Mouse (Mus musculus) midbrain, embryonic 12.5 days (tissue): ENCODE measurements around the gene Zdhhc6. TPM values are rescaled to one million over a fixed set of nuclear protein-coding genes. Genes with fewer than 3 reads are reported as not detected.

Experiments
- ATAC-seq: fragments of 200-750 bp; cut with Nextera tagmentation; 2 replicates; pipeline ENCODE4 v1.8.0; 2017; ENCODE audit warnings: low read depth, moderate TSS enrichment, moderate library complexity; ENCODE audit not compliant: low FRiP score
- H3K27ac ChIP-seq: fragments of 300-500 bp; sonication (generic); replicated peaks from 2 replicates; pipeline ENCODE4 v1.5.1; 2016; ENCODE audit warnings: mild to moderate bottlenecking
- H3K27me3 ChIP-seq: fragments of 300-500 bp; sonication (generic); 2 replicates; pipeline ENCODE4 v1.6.1; 2016; ENCODE audit warnings: mild to moderate bottlenecking
- H3K36me3 ChIP-seq: fragments of 300-500 bp; sonication (generic); 2 replicates; pipeline ENCODE4 v1.6.1; 2016
- H3K4me1 ChIP-seq: fragments of 300-500 bp; sonication (generic); 2 replicates; pipeline ENCODE4 v1.6.1; 2016
- H3K4me2 ChIP-seq: fragments of 300-500 bp; sonication (generic); replicated peaks from 2 replicates; pipeline ENCODE4 v1.6.1; 2016; ENCODE audit warnings: mild to moderate bottlenecking, moderate library complexity
- H3K4me3 ChIP-seq: fragments of 300-500 bp; sonication (generic); 2 replicates; pipeline ENCODE4 v1.5.1; 2016; ENCODE audit warnings: mild to moderate bottlenecking
- H3K9ac ChIP-seq: fragments of 300-500 bp; sonication (generic); replicated peaks from 2 replicates; pipeline ENCODE4 v1.6.1; 2016; ENCODE audit warnings: mild to moderate bottlenecking, moderate library complexity
- H3K9me3 ChIP-seq: fragments of 300-500 bp; sonication (generic); 2 replicates; pipeline ENCODE4 v1.6.1; 2016; ENCODE audit warnings: mild to moderate bottlenecking
- WGBS: fragments of 180-500 bp; shearing (Covaris S2); methylation state at CpG from one replicate; pipeline ENCODE4 v1.1.7; 2016; 5-methylcytosine and 5-hydroxymethylcytosine counted together
- polyA plus RNA-seq: library from polyadenylated mRNA; unstranded; fragments of >200 nt; fragmentation: Nextera tagmentation; extraction: Ambion mirVana; gene quantifications from 2 replicates; pipeline ENCODE4 v1.2.1, GENCODE M21; 2016

Gene Zdhhc6
- polyA plus RNA-seq, 1 experiment from 2014 or later, result 96.5 TPM

- H3K4me1 ChIP-seq, result peaks cover 5% of the 10 kb centered on the region; the same call in 1 of the 2 replicates
- no peak overlapping the region for H3K9ac ChIP-seq
- H3K27ac ChIP-seq, result no peak overlapping the region
- H3K4me2 ChIP-seq, result no peak overlapping the region
- no peak overlapping the region for H3K4me3 ChIP-seq
- no peaks in the 10 kb centered on the region for H3K27me3 ChIP-seq
- H3K9me3 ChIP-seq, result no peaks in the 10 kb centered on the region
- ATAC-seq, result no peak
- no peaks in the 10 kb centered on the region for H3K36me3 ChIP-seq
- 82% methylated on average over 4 of the region's 4 CpGs for WGBS
Observed at GRCm38 (mm10) chr19:55276100-55276499, 39.7 kb downstream of the Zdhhc6 start.

- Histone ChIP-seq H3K4me2 (no peak overlapping the region), H3K36me3 (no peaks in the 10 kb centered on the region), H3K4me3 (no peak overlapping the region), H3K9ac (no peak overlapping the region), H3K4me1 (peaks cover 11% of the 10 kb centered on the region; the same call in 1 of the 2 replicates), H3K9me3 (no peaks in the 10 kb centered on the region), H3K27me3 (no peaks in the 10 kb centered on the region), H3K27ac (no peak overlapping the region)
- 86% methylated on average over 6 of the region's 6 CpGs for WGBS
- ATAC-seq, result no peak
Observed at GRCm38 (mm10) chr19:55273340-55273739, 42.5 kb downstream of the Zdhhc6 start.

- H3K27me3 ChIP-seq, result no peaks in the 10 kb centered on the region
- H3K9ac ChIP-seq, result no peak overlapping the region
- no peak overlapping the region for H3K27ac ChIP-seq
- H3K9me3 ChIP-seq, result no peaks in the 10 kb centered on the region
- 26% methylated on average over 3 of the region's 3 CpGs for WGBS
- no peaks in the 10 kb centered on the region for H3K36me3 ChIP-seq
- no peak overlapping the region for H3K4me2 ChIP-seq
- H3K4me3 ChIP-seq, result no peak overlapping the region
- H3K4me1 ChIP-seq, result peaks cover 11% of the 10 kb centered on the region; the same call in 1 of the 2 replicates
- no peak for ATAC-seq
Observed at GRCm38 (mm10) chr19:55271448-55271847, 44.4 kb downstream of the Zdhhc6 start.

- WGBS, result 84% methylated on average over 5 of the region's 5 CpGs
- ATAC-seq, result no peak
- no peak overlapping the region for H3K9ac ChIP-seq
Observed at GRCm38 (mm10) chr19:55269051-55269450, 46.8 kb downstream of the Zdhhc6 start.

GRCm38 (mm10) chr19:55268150-55268549 lies 47.7 kb downstream of the Zdhhc6 start:
- Histone ChIP-seq H3K4me1 (peaks cover 11% of the 10 kb centered on the region; the same call in 1 of the 2 replicates), H3K36me3 (no peaks in the 10 kb centered on the region), H3K9ac (no peak overlapping the region), H3K27me3 (no peaks in the 10 kb centered on the region), H3K4me2 (no peak overlapping the region), H3K9me3 (no peaks in the 10 kb centered on the region), H3K27ac (no peak overlapping the region), H3K4me3 (no peak overlapping the region)
- no peak for ATAC-seq
- 78% methylated on average over 3 of the region's 3 CpGs for WGBS

More at GRCm38 (mm10) chr19:55269051-55269450, 46.8 kb downstream of the Zdhhc6 start:
- no peak overlapping the region for H3K27ac ChIP-seq
- H3K36me3 ChIP-seq, result no peaks in the 10 kb centered on the region
- H3K4me2 ChIP-seq, result no peak overlapping the region
- no peaks in the 10 kb centered on the region for H3K9me3 ChIP-seq
- H3K27me3 ChIP-seq, result no peaks in the 10 kb centered on the region
- H3K4me3 ChIP-seq, result no peak overlapping the region
- H3K4me1 ChIP-seq, result peaks cover 11% of the 10 kb centered on the region; the same call in 1 of the 2 replicates

- H3K27ac ChIP-seq, result no peak overlapping the region
- no peaks in the 10 kb centered on the region for H3K36me3 ChIP-seq
- H3K4me3 ChIP-seq, result no peak overlapping the region
- no peaks in the 10 kb centered on the region for H3K9me3 ChIP-seq
- no peaks in the 10 kb centered on the region for H3K27me3 ChIP-seq
- no peak overlapping the region for H3K9ac ChIP-seq
- peaks cover 11% of the 10 kb centered on the region; the same call in 1 of the 2 replicates for H3K4me1 ChIP-seq
- WGBS, result 88% methylated on average over 3 of the region's 3 CpGs
- no peak overlapping the region for H3K4me2 ChIP-seq
- ATAC-seq, result no peak
Observed at GRCm38 (mm10) chr19:55266786-55267185, 49.0 kb downstream of the Zdhhc6 start.

GRCm38 (mm10) chr19:55265269-55265668 lies 50.6 kb downstream of the Zdhhc6 start:
- Histone ChIP-seq H3K4me1 (peaks cover 4% of the 10 kb centered on the region; the same call in 1 of the 2 replicates), H3K9ac (no peak overlapping the region), H3K27me3 (no peaks in the 10 kb centered on the region), H3K9me3 (no peaks in the 10 kb centered on the region), H3K36me3 (no peaks in the 10 kb centered on the region), H3K4me2 (no peak overlapping the region), H3K4me3 (no peak overlapping the region), H3K27ac (no peak overlapping the region)
- no peak for ATAC-seq
- 79% methylated on average over 3 of the region's 3 CpGs for WGBS

- Histone ChIP-seq H3K9ac (no peak overlapping the region), H3K4me1 (no peaks in the 10 kb centered on the region), H3K27me3 (no peaks in the 10 kb centered on the region), H3K4me2 (no peak overlapping the region), H3K4me3 (no peak overlapping the region), H3K9me3 (no peaks in the 10 kb centered on the region), H3K27ac (no peak overlapping the region), H3K36me3 (no peaks in the 10 kb centered on the region)
- WGBS, result 73% methylated on average over 12 of the region's 12 CpGs
- no peak for ATAC-seq
Observed at GRCm38 (mm10) chr19:55260389-55261184, 55.2 kb downstream of the Zdhhc6 start.

GRCm38 (mm10) chr19:55258514-55258913 lies 57.3 kb downstream of the Zdhhc6 start:
- Histone ChIP-seq H3K9me3 (no peaks in the 10 kb centered on the region), H3K27ac (no peak overlapping the region), H3K4me3 (no peak overlapping the region), H3K9ac (no peak overlapping the region), H3K27me3 (no peaks in the 10 kb centered on the region), H3K36me3 (no peaks in the 10 kb centered on the region), H3K4me1 (peaks cover 13% of the 10 kb centered on the region), H3K4me2 (no peak overlapping the region)
- WGBS, result 87% methylated on average over 5 of the region's 5 CpGs
- ATAC-seq, result no peak

GRCm38 (mm10) chr19:55257656-55258375 lies 58.0 kb downstream of the Zdhhc6 start:
- H3K9me3 ChIP-seq, result no peaks in the 10 kb centered on the region
- 91% methylated on average over 5 of the region's 5 CpGs for WGBS
- H3K36me3 ChIP-seq, result no peaks in the 10 kb centered on the region
- H3K4me1 ChIP-seq, result peaks cover 20% of the 10 kb centered on the region
- no peak overlapping the region for H3K4me3 ChIP-seq
- ATAC-seq, result no peak
- no peaks in the 10 kb centered on the region for H3K27me3 ChIP-seq
- no peak overlapping the region for H3K4me2 ChIP-seq
- H3K9ac ChIP-seq, result no peak overlapping the region
- H3K27ac ChIP-seq, result no peak overlapping the region

GRCm38 (mm10) chr19:55256156-55256555 lies 59.7 kb downstream of the Zdhhc6 start:
- Histone ChIP-seq H3K4me1 (peaks cover 20% of the 10 kb centered on the region), H3K4me3 (no peak overlapping the region), H3K9me3 (no peaks in the 10 kb centered on the region), H3K36me3 (no peaks in the 10 kb centered on the region), H3K27ac (no peak overlapping the region), H3K27me3 (no peaks in the 10 kb centered on the region), H3K4me2 (no peak overlapping the region), H3K9ac (no peak overlapping the region)
- ATAC-seq, result no peak
- 80% methylated on average over 9 of the region's 9 CpGs for WGBS

- Histone ChIP-seq H3K4me1 (peaks cover 20% of the 10 kb centered on the region), H3K27me3 (no peaks in the 10 kb centered on the region), H3K4me3 (peak overlapping the region; percentile 52), H3K9me3 (no peaks in the 10 kb centered on the region), H3K36me3 (no peaks in the 10 kb centered on the region), H3K4me2 (peak overlapping the region; percentile 80), H3K27ac (no peak overlapping the region), H3K9ac (peak overlapping the region; percentile 62)
- peak; percentile 50; the same call in 1 of the 2 replicates for ATAC-seq
- WGBS, result 9% methylated on average over 5 of the region's 5 CpGs
Observed at GRCm38 (mm10) chr19:55254513-55255016, 61.3 kb downstream of the Zdhhc6 start.
